Mouse (Mus musculus) CD4-positive, CD25-positive, alpha-beta regulatory T cell, adult 4 months (primary cell): ENCODE data around the gene Dzank1. TPM values are rescaled to one million over a fixed set of nuclear protein-coding genes. Genes with fewer than 3 reads are reported as not detected.

Source experiments
- ATAC-seq: one replicate; pipeline ENCODE4 v1.8.0; 2017
- polyA plus RNA-seq, 2 experiments: library from polyadenylated mRNA; unstranded; fragments of 100-300 nt; shearing (Covaris generic); gene quantifications; one replicate each; pipeline ENCODE4 v1.2.1; 2017

Dzank1 gene
- polyA plus RNA-seq, 2 experiments from 2014 or later: 0.96 TPM; not detected in 1

DNA sequence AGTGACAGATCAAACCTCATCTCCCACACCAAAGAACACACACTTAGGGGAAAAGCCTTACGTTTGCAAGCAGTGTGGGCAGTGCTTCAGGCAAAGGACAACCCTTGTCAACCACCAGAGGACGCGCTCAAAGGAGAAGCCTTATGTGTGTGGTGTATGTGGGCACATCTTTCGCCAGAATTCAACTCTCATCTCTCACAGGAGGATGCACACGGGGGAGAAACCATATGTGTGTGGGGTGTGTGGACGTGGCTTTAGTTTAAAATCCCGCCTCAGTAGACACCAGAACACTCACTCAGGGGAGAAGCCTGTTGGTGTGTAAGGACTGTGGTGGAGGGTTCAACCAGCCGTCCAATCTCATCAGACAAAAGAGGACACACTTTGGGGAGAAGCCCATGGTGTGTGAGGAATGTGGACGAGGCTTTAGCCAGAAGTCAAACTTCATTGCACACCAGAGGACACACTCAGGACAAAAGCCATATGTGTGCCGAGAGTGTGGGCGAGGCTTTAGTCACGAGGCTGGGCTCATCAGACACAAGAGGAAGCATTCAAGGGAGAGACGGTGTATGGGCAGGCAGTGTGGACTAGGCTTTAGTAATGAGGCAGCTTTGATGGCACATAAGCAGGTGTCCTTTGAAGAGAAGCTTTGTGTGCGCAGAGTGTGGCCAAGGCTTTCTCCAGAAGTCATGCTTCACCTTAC, 61.2 kb downstream of the Dzank1 start:
- ATAC-seq: no peak

DNA sequence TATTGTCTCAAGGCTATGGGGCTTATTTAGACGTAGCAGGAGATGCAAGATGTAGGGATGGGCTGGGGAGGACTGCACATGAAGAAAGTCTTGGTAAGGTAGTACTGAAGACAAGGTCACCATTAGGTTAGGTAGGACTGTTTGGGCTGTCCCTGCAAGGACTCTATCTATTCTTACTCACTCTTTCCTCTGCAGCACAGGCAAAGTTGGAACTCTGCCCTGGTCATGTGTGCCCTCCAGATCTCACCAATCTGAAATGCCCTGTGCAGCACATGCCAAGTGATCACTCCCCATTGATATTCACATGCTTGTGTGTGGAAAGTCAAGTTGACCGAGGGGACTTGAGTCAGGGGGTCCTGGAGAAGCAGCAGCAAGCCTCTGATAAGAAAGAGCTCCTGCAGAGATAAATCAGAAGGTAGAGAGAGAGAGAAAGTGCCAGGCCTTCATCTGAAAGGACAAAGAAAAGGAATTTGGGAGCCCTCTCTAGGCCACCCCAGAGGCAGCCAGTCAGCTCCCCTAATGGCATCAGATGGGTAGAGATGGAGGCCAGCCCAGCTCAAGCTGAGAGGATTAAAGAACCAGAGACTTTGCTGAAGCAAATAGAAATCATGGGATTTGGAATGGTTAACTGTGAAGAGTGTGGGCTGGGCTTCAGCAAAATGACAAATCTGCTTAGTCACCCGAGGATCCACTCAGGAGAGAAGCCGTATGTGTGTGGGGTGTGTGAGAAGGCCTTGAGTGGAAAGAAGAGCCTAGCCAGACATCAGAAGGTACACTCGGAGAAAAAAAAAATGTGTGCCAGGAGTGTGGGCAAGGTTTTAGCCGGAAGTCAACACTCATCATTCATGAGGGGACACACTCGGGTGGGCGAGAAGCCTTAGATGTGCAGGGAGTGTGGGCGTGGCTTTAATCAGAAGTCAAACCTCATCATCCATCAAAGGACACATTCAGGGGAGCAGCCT, 62.1 kb downstream of the Dzank1 start:
- no peak for ATAC-seq

DNA sequence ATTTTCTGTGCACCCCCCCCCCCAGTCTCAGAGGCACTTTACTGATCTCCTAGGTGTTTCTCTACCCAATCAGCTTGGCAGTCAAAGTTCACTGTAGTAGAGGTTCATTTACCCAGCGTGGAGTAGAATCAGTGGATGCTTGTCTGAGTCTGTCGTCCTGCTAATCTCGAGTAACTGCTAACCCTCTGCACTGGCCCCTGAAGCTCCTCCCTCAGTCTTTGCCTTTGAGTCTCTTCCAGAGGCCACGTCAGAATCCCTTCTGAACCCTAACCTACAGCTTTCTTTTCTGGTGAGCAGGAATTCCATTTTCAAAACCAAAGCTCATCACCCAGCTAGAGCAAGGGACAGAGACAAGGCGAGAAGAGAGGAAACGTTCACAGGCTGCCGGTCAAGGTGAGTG, 63.0 kb downstream of the Dzank1 start:
- no peak for ATAC-seq

DNA sequence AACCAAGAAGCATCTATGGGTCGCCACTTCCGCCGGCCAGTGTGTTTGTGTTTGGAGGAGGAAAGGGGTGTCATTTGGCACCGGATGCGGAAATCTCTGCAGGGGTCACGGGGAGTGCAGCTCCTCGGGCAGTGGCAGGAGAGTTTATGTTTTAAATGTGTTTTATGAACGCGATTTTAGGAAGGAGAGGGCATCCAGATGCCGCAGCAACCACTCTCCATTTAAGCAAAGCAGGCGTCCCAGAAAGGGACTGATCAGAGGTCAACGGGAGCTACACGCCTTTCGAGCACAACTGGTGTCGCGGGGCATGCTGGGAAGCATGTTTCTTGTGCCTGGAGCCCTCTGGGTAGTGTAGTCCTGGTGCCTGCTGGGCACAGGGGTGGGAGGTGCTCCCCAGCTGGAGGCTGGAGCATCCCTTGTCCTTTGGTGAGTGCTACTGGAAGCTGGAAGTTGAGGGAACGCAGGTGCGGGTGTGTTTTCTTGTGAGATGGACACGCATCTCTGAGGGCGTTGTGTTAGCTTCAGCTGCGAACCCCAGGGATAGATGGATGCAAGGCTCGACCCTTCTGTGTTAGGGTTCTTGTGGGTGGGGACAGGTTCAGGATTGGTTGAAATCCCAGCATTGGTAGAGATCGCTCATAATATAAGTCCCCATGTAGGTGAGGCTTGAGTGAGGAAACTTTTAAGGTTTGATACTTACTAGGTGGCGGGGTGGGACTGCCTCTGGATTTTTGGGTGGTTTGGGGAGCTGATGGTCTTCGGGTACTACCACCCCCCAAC, 68.0 kb downstream of the Dzank1 start:
- ATAC-seq: peak; percentile 91

DNA sequence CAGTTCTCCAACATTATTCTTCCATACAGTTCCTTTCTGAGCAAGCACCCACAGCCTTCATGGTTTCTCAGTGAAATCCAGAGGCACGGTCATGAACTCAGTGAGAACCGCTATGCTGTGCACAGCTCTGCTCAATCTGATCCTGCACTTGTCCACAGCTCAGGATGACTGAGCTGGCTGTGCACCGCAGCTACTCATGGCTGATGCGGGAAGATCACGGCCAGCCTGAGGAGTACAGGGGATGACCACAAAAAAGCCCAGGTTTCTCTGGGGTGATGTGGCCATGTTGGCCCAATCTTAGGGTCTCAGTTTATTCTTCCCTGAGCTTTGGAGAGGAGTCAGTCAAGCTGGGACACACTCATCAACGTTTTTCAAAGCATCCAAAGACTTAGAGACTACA, 68.9 kb downstream of the Dzank1 start:
- ATAC-seq: no peak

DNA sequence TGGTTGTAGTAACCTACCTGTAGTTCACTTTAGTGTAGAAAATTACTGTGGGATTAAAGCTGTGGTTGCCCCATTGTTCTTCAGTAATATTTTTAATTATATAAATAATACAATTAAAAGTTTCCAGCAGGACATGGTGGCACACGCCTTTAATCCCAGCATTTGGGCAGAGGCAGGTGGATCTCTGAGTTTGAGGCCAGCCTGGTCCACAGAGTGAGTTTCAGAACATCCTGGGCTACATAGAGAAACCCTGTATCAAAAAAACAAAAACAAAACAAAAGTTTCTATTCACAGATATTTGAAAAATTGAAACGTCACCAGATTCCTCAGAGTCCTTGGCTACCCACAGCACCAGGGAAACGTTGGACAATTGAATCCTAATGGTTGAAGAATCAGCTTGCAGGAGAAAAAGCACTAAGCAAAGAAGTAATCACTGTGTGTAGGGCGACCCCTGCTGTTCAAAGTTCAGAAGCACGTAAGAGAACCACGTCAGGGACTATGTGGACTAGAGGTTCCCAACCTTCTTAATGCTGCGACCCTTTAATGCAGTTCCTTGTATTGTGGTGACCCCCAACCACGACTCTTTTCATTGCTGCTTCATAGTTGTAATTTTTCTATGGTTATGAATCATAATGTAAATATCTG, 74.7 kb downstream of the Dzank1 start:
- peak; percentile 87 for ATAC-seq

DNA sequence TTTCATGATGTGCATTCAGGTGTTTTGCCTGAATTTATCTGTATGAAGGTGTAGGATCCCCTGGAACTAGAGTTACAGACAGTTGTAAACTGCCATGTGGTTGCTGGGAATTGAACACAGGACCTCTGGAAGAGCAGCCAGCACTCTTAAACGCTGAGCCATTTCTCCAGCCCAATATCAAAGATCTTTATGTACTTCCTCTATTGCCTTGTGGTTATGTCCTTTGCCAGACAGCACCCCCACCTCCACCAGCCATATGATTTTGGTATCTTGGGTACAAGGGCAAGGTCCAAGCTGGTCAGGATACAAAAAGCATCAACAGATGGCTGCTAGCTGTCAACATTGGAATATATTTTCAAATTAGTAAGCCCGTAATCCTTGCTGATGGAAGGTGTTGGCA, 76.8 kb downstream of the Dzank1 start:
- no peak for ATAC-seq

DNA sequence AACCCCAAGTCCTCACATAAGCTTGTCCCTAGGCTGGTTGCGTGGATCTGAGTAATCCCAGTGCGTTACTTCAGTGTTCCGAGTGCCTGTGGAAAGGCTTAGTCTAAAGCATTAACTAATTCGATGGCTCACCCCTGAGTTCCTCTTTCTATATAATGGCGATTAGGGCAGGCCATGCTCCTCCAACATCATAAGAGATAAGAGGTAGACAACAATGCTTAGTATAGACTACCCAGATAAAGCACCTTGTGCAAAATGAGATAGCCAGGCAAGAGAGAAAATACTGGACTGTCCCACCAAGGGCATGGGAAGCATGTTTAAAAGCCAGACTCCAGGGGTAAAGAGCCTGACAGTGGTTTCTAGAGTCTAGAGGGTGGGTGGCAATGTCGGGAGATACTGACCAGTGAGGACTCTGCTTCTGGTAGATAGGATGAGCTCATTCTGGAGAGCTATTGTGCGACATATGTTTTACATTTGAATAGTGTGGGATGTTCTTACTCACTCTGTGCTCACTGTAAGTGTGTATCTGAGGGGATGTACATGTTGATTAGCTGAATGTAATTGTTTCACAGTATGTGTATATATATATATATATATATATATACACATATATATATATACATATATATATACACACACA, 80.7 kb downstream of the Dzank1 start:
- no peak for ATAC-seq

DNA sequence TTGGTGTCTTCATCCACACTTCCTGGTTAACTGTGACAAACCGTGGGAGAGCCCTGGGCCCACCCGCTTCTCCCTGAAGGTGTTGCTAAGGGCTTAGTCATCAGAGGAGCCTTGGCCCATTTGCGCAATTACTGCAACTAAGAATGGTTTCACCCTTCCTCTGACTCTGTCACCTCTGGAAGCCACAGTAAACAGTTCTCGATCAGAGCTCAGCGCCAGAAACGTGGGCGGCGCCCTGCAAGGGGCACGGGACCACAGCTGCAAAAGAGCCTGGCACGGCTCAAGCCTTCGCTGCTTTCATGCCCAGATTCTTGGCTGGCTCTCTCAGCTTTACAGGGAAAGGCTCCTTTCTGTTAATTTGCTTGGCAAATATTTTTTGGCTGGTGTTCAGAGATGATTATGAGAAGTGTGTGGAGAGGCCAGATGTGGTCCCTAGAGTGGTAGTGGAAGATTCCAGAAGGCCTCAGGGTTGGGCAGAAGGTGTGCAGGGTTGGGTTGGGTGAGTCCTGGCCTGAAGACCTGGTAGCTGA, 85.8 kb downstream of the Dzank1 start:
- no peak for ATAC-seq

DNA sequence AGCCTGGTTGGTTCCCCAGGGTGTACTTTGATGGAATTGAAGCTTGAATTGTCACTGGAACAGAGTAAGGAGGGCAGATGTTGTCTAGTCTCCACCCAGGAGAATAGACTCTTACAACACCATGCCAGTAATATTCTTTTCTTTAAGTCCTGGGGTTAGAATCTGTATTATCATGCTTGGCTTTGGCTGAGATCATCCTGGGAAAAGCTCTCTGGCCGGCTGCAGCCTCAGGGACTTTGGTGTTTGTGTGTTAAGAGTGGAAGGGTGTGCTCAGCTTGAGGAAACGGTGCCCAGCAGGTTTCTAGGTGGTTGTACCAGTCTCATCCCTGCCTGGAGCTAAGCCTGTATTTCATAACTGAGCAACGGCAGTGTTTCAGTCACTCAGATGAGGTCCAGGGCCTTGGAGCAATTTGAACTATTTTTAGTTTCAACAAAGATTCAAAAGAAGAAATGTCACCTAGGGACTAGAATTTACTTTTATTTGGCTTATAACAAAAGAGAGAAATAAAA, 88.0 kb downstream of the Dzank1 start:
- ATAC-seq: no peak

DNA sequence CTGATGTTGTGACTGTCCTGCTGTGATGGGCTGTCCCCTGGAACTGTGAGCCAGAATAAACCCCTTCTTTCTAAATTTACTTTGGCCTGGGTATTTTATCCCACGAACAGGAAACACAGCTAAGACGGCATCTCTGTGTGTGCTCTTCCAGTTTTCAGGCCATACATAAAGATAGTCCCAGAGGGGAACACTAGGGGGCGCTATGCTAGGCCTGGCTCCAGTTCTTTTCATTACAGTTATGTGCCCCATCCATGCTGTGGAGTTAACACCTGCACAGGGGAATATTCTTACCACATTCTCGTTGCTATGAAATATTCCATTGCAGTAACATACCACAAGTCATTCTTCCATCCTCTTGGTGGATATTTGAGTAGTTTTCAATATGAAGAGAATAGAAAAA, 88.8 kb downstream of the Dzank1 start:
- ATAC-seq: no peak

DNA sequence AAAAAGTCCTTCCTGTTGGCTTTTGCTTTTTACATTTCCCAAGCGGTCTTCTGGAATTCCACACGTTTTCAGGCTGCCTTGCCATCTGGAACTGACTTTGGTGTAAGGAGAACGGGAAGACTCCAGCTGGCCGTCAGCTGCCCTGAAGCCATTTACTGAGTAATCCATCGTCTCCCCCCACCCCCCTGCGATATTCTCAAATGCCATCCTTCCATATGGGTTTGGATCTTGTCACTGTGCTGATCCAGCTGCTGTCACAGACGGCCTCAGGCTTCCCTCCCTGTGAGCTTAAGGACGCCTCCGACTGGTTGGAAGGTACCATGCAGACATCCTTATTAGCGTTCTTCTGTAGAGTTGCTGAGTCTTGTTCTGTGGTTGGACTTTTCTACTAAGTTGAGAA, 91.5 kb downstream of the Dzank1 start:
- no peak for ATAC-seq

DNA sequence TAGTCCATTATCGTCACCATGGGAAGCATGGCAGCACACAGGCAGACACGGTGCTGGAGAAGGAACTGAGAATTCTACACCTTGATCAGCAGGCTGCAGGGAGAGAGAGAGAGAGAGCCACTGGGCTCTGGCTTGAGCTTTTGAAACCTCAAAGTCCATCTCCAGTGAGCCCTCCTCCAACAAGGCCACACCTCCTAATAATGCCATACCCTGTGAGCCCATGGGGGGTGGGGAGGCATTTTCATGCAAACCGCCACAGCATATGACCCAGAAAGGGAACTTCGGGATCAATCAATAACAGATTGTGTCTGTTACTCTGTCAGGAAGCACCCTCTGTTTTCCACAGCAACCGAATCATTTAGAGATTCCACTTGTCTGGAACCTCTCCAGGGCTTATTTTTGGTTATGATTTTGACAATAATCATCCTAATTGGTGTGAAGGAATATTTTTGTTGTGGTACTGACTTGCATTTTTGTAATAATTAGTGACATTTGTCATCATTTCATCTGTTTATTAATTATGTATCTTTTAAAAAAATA, 95.9 kb downstream of the Dzank1 start:
- ATAC-seq: no peak

DNA sequence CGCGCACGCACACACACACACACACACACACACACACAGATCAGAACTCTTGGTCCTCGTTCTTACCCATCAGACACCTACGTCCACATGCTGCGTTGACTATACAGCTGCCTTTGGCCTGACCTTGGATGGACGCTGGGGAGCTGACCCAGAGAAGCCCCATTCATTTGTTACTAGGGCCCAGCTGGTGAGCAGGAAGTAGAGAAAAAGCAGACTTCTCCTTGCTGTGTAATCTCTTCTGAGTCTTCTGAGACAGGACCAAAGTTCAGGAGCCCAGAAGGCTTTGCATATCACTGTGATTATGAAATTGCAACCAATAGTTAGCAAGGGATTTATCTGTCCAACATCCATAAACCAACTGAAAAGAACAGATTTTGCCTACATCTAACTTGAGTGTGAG, 98.0 kb downstream of the Dzank1 start:
- no peak for ATAC-seq

DNA sequence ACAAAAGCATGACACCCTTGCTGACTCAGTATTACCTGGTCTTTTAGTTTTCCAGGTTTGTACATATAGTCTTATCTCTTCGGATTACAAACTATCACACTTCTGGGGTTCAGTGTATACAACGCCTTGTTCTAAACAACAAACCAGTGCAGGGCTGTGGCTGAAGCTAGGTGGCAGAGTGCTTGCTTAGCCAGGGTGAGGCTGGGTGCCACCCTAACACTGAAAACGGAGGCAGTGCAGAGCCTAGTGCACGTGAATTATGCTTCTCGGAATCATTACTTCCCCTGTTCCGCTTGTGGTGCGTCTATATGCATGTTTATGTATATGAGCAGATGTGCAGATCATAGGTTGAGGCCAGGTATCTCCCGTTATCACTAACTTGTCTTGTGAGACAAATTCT, 98.6 kb downstream of the Dzank1 start:
- no peak for ATAC-seq

DNA sequence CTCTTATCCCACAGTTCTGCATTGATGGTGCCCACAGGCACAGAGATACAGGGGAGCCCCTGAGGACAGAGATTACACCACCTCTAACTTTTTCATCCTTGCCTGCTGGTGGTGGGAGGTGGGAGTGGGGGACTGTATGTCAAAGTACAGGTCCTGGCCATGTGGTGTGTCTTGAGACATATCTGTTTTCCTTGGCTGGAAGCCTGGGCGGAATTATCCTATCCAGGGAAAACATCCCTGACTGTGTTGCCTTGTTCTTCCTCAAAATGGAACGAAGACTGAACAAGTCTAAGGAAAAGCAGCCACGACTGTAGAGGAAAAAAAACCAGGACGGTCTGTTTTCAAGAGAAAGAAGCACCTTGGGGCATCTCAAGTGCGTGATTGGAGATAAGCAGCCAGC, 99.4 kb downstream of the Dzank1 start:
- no peak for ATAC-seq

DNA sequence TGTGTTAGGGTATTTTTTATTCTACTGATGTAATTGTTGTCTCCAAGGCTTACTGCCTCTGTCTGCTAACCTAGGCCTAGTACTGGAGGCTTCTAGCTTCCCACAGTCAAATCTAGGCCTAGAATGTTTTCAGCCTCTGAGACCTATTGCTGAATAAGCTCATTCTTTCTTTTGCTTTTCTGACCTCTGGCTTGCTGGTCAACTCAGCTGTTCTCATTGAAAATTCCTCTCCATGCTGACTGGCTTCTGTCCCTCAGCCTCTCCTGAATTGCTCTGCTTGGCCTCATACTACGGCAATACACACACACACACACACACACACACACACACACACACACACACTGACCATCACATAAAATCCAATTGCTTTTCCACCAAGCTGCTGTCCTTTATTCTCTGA, 101.5 kb downstream of the Dzank1 start:
- ATAC-seq: no peak

DNA sequence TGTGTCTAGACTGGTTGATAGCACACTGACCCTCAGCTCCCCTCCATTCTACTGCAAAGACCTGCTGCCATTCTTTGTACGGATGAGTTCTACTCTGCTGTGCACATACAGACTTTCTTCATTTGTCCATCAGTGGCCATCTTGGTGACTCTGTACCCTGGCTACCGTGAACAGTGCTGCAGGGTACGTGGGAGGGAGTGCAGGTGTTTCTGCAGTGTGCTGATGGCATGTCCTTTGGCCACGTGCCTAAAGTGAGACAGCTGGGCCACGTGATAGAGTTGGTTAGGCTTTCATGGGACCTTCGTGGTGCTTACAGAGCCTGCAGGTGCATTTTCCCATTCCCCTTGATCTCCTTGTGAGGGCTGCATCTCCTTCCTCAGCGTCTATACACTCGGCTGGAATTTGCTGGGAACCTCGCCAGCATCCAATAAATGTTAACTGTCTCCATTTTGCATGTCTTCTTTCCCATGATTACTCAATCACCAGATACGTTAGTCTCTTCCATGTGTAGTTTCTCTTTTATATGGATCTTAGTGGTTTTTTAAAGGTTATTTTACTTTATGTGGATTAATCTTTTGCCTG, 105.0 kb downstream of the Dzank1 start:
- no peak for ATAC-seq
